Mouse (Mus musculus): ENCODE data around the gene Adipor2. TPM values are rescaled to one million over a fixed set of nuclear protein-coding genes. Genes with fewer than 3 reads are reported as not detected.

Adipor2 gene
- total RNA-seq, 2 experiments from 2014 or later: 204 to 214 TPM

- no peak for DNase-seq
Measured at GRCm38 (mm10) chr6:119312381-119312780, 105.1 kb downstream of the Adipor2 start.

GRCm38 (mm10) chr6:119310176-119310575, 107.3 kb downstream of the Adipor2 start:
- no peak for DNase-seq

GRCm38 (mm10) chr6:119307867-119308413, 109.6 kb downstream of the Adipor2 start:
- DNase-seq: no peak

GRCm38 (mm10) chr6:119303331-119303730, 114.2 kb downstream of the Adipor2 start:
- no peak for DNase-seq

Other genes with a start within 250 kb of the Adipor2 start
- gene Dcp1b, start 242.5 kb downstream of the Adipor2 start, total RNA-seq (2021): 10 to 100 TPM; 10.7 to 17.4 TPM
- 10 to 100 TPM; 39.2 to 58.2 TPM for gene Cacna1c, start 221.3 kb downstream of the Adipor2 start, total RNA-seq (2021)
- under 1 TPM in 1 of 2 experiments, not detected in 1; 0.48 TPM for gene Cacna2d4, start 181.2 kb downstream of the Adipor2 start, total RNA-seq (2021)
- gene Lrtm2, start 86.9 kb downstream of the Adipor2 start, total RNA-seq (2021): under 1 TPM in 1 of 2 experiments, not detected in 1; 0.12 TPM
- 10 to 100 TPM; 26.8 to 30.0 TPM for gene Fbxl14, start 62.0 kb upstream of the Adipor2 start, total RNA-seq (2021)
- 1 to 10 TPM; 3.1 to 3.7 TPM for gene Wnt5b, start 126.6 kb upstream of the Adipor2 start, total RNA-seq (2021)